Mouse (Mus musculus): ENCODE data around the gene Lig3.

- TF ChIP-seq EP300 (IDR thresholded peaks at IDR 0.05; ENCODE audit: low read depth) (no peak), CTCF (IDR thresholded peaks at IDR 0.05; ENCODE audit: low read depth) (no peak)
These were observed 25.7 kb downstream of the Lig3 start for GRCm38 (mm10) chr11:82806656-82807055.

All from liver, embryonic 14.5 days (tissue).